Mouse (Mus musculus) mouse embryonic stem cell (cell line): ENCODE results near the gene Ttf1.
"Not testable (repeated sequence)": the region's sequence is repeated elsewhere in the genome, so short reads cannot be mapped to it uniquely, and the experiment has no call there.

Source experiments
- in situ Hi-C, 2 experiments: fragments of 300-500 bp; cut with MboI; formaldehyde crosslinking; loops; 1 replicate in 1 of 2; 3 replicates in 1 of 2; pipeline ENCODE4 v1.14.3; 2019 to 2020; ENCODE audit warnings: low sequenced_read_pairs in 2 of 2, low pct_unique_long_range_greater_than_20kb in 1 of 2, mixed read lengths in 1 of 2; ENCODE audit not compliant: unreplicated experiment in 1 of 2

Gene Ttf1

DNA sequence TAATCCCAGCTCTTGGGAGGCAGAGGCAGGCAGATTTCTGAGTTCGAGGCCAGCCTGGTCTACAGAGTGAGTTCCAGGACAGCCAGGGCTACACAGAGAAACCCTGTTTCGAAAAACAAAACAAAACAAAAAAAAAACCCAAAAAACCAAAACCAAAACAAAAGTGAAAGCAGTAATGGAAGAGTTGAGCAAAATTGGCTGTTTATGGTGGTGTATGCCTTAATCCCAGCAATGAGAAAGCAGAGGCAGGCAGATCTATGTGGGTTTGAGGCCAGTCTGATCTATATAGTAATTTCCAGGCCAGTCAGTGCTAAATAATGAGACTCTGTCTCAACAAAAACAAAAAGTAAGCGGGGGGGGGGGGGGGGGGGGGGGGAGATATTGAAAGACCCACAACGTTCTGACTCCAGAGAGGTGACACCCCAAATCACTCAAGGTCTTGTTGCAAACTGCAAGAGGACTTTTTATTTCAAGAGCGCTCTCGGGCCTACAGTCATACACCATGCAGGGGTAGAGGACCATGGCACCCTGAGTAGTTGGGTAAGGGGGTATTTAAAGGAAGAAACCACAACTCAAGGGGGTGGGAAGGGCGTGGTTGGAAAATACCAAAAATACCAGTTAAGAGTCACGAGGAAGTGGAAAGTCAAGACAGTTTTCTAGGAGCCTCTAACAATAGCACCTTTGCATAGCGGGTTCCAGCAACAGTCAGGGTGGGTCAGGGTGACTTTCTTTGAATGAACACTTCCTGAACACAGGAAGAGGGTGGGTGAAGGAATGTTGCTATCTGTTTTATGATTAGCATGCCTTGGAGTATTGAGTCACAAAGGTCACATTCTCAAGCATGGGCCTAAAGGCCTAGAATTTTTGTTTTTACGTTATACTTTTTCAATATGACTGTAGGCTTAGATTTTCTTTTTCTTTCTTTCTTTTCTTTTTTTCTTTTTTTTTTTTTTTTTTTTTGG is 42.6 kb downstream of the Ttf1 start:
- in situ Hi-C loops: not testable (repeated sequence)

DNA sequence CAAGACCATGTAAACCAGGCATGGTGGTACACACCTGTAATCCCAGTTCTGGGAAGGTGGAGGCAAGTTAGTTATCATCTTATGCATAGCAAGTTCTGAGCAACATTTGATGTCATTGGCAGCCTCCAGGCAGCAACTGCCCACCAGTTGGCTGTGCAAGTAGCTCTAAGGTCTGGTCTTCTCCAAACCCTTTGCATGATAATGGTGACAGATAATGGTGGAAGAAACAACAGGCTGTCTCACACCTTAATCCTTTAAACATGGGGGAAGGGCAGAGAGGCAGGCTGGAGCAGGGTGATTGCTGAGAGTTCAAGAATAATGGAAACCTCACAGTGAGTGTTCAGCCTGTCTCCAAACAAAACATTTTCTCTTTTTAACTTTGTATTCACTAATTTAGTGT is 60.9 kb downstream of the Ttf1 start:
- in situ Hi-C loops: no loop called here

DNA sequence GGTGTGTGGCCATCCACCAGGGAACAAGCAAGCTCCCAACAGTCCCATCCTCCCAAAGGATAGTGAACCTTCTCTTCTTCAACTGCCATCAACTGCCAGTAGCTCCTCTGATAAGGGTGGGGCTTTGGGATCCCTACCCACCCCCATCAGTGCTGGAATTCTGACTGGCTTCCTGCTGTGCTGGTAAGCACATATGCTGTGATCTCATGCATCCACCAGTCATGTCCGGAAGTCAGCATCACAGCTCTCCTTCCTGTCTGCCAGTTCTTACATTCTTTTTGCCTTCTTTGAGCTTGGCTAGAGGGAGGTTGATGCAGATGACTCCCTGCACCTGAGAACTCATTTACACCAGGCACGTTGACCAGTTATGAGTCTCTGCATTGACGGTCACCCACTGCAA is 62.4 kb downstream of the Ttf1 start:
- in situ Hi-C loops: no loop called here

DNA sequence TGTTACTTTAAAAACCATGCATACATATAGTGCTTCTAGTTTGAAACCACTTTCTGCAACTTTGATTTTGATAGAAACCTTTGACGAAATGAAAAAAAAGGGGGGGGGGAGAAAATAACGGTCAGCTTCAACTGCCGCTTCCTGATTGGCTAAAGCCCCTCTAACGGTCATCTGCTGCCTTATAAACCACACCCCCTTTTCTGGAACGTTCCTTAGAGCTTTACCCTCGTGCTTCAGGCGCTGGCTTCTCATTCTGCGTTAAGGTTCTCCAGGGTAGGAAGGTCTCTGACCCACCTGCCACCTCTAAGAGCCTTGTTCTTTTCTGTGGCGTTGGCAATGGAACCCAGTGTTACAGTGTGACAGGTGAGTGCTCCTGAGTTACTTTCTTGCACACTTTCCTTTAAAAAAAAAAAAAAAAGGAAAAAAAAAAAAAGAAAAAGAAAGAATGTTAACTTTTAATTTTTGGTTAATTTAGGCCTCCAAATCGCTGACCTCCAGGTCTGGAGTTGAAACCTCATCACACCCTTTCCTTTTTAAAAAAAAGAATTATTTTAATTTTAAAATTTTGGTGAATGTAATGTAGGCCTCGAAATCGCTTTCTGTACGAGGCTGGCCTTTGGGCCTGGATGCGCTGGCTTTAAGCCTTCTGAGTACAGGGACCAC is 64.0 kb downstream of the Ttf1 start, which contains the start of gene Setx:
Setx (plus strand) TSS at position 275 of the 663 bp plus-strand sequence.
- in situ Hi-C loops: no loop called here

DNA sequence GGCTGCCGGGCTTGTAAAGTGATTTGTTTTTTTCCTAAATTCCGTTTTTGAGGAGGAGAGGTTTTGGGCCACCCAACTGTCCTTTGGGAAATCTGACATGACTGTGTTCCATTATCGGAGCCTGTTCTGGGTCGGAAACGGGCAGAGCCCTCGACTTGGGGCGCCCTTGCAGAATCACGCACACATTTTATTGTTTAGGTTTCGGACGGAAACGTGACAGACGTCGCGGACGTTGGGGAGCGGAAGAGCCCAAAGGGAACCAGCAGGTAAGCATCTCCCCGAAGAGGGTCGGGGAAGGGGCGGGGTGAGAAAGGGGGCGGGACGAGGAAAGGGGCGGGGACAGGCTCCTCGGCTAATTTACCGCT is 64.5 kb downstream of the Ttf1 start:
- in situ Hi-C loops: no loop called here

DNA sequence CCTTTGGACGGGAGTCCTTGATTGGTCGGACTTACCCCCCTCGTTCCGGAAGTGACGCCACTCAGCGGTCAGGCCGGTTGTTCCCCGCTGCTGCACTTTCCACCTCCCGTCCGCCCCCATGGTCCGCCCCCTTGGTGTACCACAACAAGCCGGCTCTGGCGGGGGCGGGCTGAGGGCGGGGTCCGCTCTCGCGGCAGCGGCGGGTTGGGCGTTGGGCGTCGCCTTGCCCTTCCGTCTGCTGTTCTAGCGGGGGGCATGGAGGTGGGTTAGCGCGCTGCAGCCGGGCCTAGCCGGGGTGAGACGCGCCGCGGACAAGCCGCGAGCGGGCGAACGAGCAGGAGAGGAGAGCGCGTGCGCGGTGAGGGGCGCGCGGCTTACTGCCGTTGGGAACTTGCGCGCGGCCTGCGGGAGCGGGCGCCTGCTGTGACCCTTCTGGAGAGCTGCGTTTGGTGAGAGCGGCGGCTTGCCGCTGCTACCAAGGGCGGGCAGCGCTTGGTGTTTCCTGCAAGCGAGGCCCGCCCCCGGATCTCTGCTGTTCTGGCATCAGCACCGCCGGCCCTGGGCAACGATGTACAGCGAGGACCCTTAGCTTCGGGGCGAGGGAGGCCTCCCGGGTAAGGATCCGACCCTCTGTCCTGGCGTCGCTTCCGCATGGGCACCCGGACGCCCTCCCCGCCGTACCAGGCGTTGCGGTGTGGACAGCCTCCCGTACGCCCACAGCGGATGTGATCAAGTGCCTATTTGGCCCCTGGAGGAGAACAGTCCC is 65.1 kb downstream of the Ttf1 start:
- in situ Hi-C loops: no loop called here

DNA sequence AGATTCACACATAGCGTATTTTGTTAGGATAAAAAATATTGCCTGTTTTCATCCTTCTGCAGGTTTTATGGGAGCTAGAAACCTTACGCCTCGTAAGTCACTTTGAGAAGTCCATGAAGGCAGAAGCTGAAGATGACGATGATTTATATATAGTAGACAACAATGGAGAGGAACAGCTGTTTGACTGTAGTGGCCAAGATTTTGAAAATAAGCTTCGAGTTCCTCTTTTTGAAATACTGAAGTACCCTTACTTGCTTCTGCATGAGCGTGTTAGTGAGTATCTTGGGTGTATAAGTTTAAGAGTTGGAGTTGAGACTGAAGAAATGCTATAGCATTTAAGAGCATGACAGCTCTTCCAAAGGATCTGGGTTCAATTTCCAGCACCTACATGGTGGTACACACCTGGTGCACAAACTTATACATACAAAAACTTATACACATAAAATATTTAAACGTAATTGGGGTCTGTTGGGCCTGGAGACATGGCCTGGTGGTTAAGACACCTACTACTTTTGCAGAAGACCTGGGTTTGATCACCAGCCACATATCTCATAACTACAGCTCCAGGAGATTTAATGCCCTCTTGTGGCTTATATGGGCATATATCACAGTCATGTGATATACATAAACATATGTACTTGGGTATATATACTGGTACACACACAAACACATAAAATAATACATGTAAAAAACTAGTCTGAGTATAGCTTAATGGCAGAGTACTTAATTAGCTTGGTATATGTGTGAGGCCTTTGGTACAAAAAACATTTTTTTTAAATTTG is 70.2 kb downstream of the Ttf1 start:
- in situ Hi-C loops: loop anchor here in 1 of 2 experiments (5.0 kb wide), 1 partner anchor 63 kb away; no protein-coding TSS in a partner anchor

DNA sequence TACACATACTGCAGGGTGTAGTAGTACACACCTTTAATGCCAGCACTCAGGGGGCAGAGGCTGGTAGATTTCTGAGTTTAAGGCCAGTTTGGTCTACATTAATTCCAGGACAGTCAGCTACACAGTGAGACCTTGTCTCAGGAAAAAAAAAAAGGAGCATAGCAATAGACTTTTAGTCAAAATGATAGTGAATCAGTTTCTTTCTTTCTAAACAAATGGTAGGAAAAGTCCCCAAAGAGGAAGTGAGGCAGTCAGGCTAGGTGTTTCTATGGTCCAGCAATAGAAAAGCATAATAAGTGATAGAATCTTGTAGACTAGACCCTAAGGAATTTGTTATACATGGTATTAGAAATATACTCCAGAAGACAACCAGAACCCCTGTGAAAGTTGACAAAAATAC is 75.1 kb downstream of the Ttf1 start:
- in situ Hi-C loops: no loop called here
